Mouse (Mus musculus): Measurements from ENCODE around the gene Cldn2.

- TF ChIP-seq CTCF (IDR thresholded peaks at IDR 0.05; ENCODE audit: low read depth, low read length), result no peak
- TF ChIP-seq GATA1 (IDR thresholded peaks at IDR 0.05; ENCODE audit: borderline replicate concordance, low read length), result no peak
Observed at GRCm38 (mm10) chrX:139781563-139781962, 19.1 kb upstream of the Cldn2 start.

Data from G1E (cell line).